Mouse (Mus musculus) forebrain, embryonic 12.5 days (tissue): ENCODE measurements at regions not wholly inside any gene's neighbourhood (a gene's known extent, or its start where the extent isn't known, plus 50 kb on each side); places are given as distances from the start of the nearest gene placed in this dataset.
A peak's percentile ranks its signal among the peaks of the same experiment; 100 is the strongest.

ENCODE experiments used
- ATAC-seq: fragments of 200-750 bp; cut with Nextera tagmentation; 2 replicates; pipeline ENCODE4 v1.8.0; 2017; ENCODE audit warnings: moderate TSS enrichment; ENCODE audit not compliant: low FRiP score
- H3K27ac ChIP-seq: fragments of 300-500 bp; sonication (generic); 2 replicates; pipeline ENCODE4 v1.5.1; 2016; ENCODE audit warnings: mild to moderate bottlenecking
- H3K27me3 ChIP-seq: fragments of 300-500 bp; sonication (generic); 2 replicates; pipeline ENCODE4 v1.6.1; 2016; ENCODE audit warnings: mild to moderate bottlenecking
- H3K36me3 ChIP-seq: fragments of 300-500 bp; sonication (generic); replicated peaks from 2 replicates; pipeline ENCODE4 v1.6.1; 2016; ENCODE audit warnings: mild to moderate bottlenecking
- H3K4me1 ChIP-seq: fragments of 300-500 bp; sonication (generic); 2 replicates; pipeline ENCODE4 v1.6.1; 2016
- H3K4me2 ChIP-seq: fragments of 300-500 bp; sonication (generic); 2 replicates; pipeline ENCODE4 v1.6.1; 2016; ENCODE audit warnings: mild to moderate bottlenecking, moderate library complexity
- H3K4me3 ChIP-seq: fragments of 300-500 bp; sonication (generic); replicated peaks from 2 replicates; pipeline ENCODE4 v1.5.1; 2016; ENCODE audit warnings: mild to moderate bottlenecking
- H3K9ac ChIP-seq: fragments of 300-500 bp; sonication (generic); 2 replicates; pipeline ENCODE4 v1.6.1; 2016; ENCODE audit warnings: mild to moderate bottlenecking
- H3K9me3 ChIP-seq: fragments of 300-500 bp; sonication (generic); 2 replicates; pipeline ENCODE4 v1.6.1; 2016
- WGBS: fragments of 180-500 bp; shearing (Covaris S2); methylation state at CpG from one replicate; pipeline ENCODE4 v1.1.7; 2016; 5-methylcytosine and 5-hydroxymethylcytosine counted together

GRCm38 (mm10) chr6:20928774-20929173 lies 286.5 kb upstream of the Kcnd2 start:
- Histone ChIP-seq H3K9ac (no peak overlapping the region), H3K27me3 (no peaks in the 10 kb centered on the region), H3K4me1 (no peaks in the 10 kb centered on the region), H3K4me2 (no peak overlapping the region), H3K27ac (no peak overlapping the region), H3K9me3 (no peaks in the 10 kb centered on the region), H3K4me3 (no peak overlapping the region), H3K36me3 (no peaks in the 10 kb centered on the region)
- ATAC-seq: peak; percentile 39; the same call in 1 of the 2 replicates
- WGBS: 63% methylated on average over 4 of the region's 4 CpGs
